Mouse (Mus musculus) embryo, embryonic 10 days (tissue): ENCODE measurements around the gene Smad3.

Source experiments
- DNase-seq: peaks from one replicate; pipeline ENCODE4 v3.0.0-alpha.2; 2015; ENCODE audit warnings: low spot score

Gene Smad3

GRCm38 (mm10) chr9:63720715-63721114, 37.1 kb downstream of the Smad3 start:
- DNase-seq: no peak

- DNase-seq: no peak
Observed at GRCm38 (mm10) chr9:63719770-63720440, 37.9 kb downstream of the Smad3 start.

GRCm38 (mm10) chr9:63718735-63719358, 38.9 kb downstream of the Smad3 start:
- DNase-seq: no peak

GRCm38 (mm10) chr9:63718170-63718569, 39.6 kb downstream of the Smad3 start:
- no peak for DNase-seq

DNA sequence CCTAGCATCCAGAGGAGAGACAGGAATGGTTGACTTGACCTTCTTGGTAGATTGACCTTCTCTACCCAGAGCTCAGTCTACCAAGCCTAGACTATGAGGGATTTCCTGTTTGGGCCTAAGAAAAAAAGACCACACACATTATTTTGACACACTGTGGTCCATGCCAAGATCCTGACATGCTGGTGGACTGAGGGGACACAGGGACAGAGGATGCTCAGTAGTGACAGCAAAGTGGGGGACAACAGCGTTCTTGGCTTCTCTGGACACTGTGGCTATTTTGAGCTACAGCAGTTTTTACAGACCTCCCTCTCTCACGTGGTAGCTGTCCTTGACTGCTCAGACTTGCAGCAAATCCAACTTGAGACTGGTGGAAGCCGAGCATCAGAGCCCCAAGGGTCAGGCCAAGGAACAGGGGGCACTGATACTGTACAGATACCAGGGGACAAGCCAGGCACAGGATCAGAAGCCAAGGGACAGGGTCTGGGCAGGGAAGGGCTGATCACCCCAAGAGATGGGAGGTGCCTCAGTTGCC, 40.3 kb downstream of the Smad3 start:
- no peak for DNase-seq

DNA sequence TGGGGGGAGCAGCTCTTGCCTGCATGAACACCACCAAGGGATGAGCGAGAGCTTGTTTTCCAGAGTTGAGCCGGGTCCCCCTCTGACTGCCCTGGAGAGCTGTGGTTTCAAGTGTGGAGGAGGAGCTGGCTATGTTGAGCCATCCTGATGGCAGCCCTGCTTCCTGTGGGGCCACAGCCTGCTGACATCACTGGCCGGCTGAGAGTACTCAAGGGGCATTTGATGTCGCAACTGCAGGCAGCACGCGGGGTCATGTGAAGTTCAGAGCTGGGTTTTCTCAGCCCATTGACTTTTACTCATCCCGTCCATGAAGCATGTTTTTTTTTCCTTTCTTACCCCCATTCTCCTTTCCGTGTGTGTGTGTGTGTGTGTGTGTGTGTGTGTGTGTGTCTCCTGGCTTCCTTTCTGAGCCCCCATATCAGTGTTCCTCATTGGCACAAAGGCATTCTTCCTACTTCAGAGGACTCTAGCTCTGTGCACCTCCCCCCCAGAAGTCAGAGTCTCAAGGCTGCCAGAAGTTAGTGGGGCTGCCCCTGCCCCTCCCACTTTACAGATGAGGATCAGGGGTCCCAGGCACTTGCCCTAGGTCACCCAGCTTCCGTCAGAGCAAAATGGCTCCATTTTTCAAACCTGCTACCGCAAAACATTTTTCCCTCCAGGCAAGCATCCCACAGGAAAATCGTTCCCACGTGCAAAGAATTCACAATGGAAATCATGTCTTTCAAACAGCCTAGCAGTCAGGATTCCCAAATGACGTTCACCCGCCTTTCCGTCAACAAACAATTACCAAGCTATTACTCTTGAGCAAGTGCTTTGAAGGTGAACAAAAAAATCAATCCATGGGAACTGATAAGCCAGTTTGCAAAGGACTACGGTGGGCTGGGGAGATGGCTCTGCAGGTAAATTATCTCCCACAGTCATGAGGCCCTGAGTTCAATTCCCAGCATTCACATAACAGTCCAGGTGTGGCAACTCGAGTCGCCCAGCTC, 41.4 kb downstream of the Smad3 start:
- peak; percentile 87 for DNase-seq

DNA sequence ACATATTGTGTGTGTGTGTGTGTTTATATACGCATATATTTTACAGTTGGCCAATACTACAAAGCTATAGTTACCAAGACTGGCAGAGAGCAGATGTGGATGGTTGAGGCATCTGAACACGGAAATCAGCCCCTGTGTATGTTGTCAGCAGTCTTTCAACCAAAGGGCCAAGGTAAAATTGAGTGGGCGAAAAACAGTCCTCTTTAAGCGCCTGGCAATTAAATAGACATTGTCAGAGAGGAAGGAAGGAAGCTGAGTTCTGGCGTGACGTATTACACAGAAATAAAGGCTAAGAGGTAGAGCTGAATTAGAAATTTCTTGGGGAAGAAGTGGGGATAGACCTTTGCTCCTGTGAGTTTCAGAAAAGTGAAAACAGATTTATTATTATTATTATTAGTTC, 43.2 kb downstream of the Smad3 start:
- DNase-seq: no peak

DNA sequence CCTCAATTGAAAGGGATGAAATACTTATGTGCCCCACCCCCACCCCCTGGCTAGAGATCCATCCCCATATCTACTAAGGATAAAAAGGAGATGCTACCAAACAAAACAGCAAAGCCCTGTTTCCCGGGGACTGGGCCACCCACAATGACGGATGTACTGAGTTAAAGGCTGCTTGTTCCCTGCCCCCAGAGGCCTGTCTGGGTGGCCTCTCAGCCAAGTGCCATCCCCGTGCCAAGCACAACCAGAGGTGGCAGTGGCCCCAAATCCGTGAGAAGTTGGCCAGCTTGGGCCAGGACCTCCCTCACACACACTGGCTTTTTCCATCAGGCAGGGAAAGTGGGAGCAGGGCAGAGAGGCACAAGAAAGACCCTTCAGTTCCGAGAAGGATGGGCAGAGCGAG, 45.0 kb downstream of the Smad3 start:
- DNase-seq: no peak

GRCm38 (mm10) chr9:63711580-63712230, 46.1 kb downstream of the Smad3 start:
- DNase-seq: no peak

GRCm38 (mm10) chr9:63709857-63710256, 47.9 kb downstream of the Smad3 start:
- no peak for DNase-seq

GRCm38 (mm10) chr9:63709266-63709665, 48.5 kb downstream of the Smad3 start:
- no peak for DNase-seq

GRCm38 (mm10) chr9:63707816-63708588, 49.8 kb downstream of the Smad3 start:
- DNase-seq: no peak

- DNase-seq: no peak
Observed at GRCm38 (mm10) chr9:63706152-63706733, 51.6 kb downstream of the Smad3 start.

- no peak for DNase-seq
Observed at GRCm38 (mm10) chr9:63704979-63705751, 52.6 kb downstream of the Smad3 start.

- DNase-seq: no peak
Observed at GRCm38 (mm10) chr9:63704131-63704530, 53.7 kb downstream of the Smad3 start.

DNA sequence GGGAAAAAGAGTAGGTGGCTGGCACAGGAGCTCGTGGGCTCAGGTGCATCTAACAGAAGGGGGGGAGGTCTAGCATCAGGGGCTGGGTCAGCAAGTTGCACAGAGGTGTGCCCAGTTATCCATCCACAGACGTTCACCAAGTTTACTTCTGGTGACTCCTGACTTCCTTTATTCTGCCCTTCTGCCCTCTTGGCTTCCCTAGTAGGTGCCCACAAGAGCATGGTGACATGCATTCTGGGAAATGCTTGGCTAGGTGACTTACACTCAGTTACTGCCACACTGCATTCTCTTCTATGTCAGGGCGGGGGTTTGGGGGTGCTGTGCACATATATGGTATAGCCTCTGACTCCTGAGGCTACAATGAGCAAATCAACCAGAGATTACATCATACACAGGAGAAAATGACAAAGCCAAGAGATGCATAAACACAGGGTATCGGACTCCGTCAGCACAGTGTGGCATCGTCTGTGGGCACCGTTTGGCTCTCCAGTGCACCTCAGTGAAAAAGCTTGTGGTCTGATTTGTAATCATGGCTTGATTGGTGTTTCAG, 54.5 kb downstream of the Smad3 start:
- DNase-seq: no peak

DNA sequence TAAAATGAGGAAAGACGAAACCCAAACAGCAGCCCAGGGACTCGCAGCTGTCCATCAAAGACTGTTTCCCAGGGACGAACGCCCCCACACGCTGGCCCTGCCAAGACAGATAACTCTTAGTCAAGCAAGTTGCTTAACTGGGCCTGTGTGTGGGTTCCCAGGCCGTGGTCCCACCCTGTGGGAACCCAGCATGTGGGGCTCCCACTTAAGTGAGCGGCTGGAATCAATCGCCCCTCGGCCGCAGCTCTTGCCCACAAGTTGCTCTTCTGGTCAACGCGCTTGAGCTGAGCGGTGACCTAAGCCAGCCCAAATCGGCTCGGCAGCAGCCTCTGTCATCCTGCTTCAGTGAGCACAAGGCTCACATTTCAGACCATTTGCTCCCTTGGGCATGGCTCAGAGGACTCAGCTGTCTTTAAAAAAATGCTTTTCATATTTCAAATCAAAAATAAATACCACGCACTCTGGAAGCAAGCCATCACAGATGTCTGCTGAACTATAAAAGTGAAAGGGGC, 55.2 kb downstream of the Smad3 start:
- DNase-seq: peak; percentile 43

DNA sequence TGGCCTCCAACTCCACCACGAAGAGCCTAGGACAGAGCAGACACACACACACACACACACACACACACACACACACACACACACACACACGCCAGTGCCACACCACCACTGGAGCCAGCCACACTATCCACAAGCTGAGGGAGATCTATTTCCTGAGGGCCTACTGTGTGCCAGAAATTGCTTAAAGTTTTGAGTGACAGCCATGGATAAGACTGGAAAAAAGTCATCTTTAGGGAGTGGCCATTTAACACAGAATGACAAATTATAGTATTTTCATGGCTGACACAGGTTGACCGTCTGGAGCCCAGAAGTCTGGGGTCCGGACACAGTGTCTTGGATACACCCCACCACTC, 55.9 kb downstream of the Smad3 start:
- no peak for DNase-seq

- no peak for DNase-seq
Observed at GRCm38 (mm10) chr9:63701258-63701956, 56.4 kb downstream of the Smad3 start.
